In genomic region chr12:76405971-76406370, GRCm38 (mm10) we compare ENCODE assay signal across 7 mouse cellular contexts. TPM values are rescaled to one million over a fixed set of nuclear protein-coding genes. Genes with fewer than 3 reads are reported as not detected.
DNase-seq lines count a peak whose midpoint lies in the region; ATAC-seq and TF ChIP-seq lines count a peak whose summit lies in the region.

No protein-coding gene starts in this region.

- peak overlapping the region; percentile 57 for H3K4me3 ChIP-seq in embryonic facial prominence, embryonic 14.5 days (ENCODE audit: low read depth, low read length)
- H3K4me3 ChIP-seq in hindbrain, embryonic 11.5 days (ENCODE audit: low read depth, low read length), result peak overlapping the region; percentile 16
- H3K4me3 ChIP-seq in stomach, postnatal 0 days (ENCODE audit: low read depth, low read length), result peak overlapping the region; percentile 58

- peaks cover 20% of the 10 kb centered on the region for H3K4me1 ChIP-seq in embryonic facial prominence, embryonic 14.5 days (ENCODE audit: control insufficient read depth, insufficient read depth, low read length)
- peaks cover 7% of the 10 kb centered on the region for H3K4me1 ChIP-seq in hindbrain, embryonic 11.5 days (replicated peaks; ENCODE audit: control insufficient read depth, insufficient read depth, low read length)
- peaks cover 2% of the 10 kb centered on the region; the same call in 1 of the 2 replicates for H3K4me1 ChIP-seq in stomach, postnatal 0 days (replicated peaks; ENCODE audit: control insufficient read depth, insufficient read depth)

- no peaks in the 10 kb centered on the region for H3K9me3 ChIP-seq in embryonic facial prominence, embryonic 14.5 days (ENCODE audit: control insufficient read depth, low read length)
- H3K9me3 ChIP-seq in hindbrain, embryonic 11.5 days (ENCODE audit: control insufficient read depth, low read length), result no peaks in the 10 kb centered on the region
- no peaks in the 10 kb centered on the region for H3K9me3 ChIP-seq in stomach, postnatal 0 days (ENCODE audit: control insufficient read depth, low read length)

- no peak for TF ChIP-seq EP300 in stomach, postnatal 0 days (optimal IDR thresholded peaks at IDR 0.05)

- peak; percentile 11 for DNase-seq in ovary, postnatal 36 days (ENCODE audit: low spot score)
- no peak for DNase-seq in ovary, adult 18-20 months (ENCODE audit: low spot score)
- no peak for DNase-seq in embryonic facial prominence, embryonic 14.5 days (ENCODE audit: low spot score)
- peak; percentile 61 for DNase-seq in hindbrain, embryonic 11.5 days (ENCODE audit: low spot score)
- peak; percentile 20 to 23 for DNase-seq in lung, postnatal 4 days
- DNase-seq in stomach, postnatal 0 days (ENCODE audit: low spot score), result no peak
- DNase-seq in gastrocnemius, postnatal 36 days, result no peak

- no peak for ATAC-seq in embryonic facial prominence, embryonic 14.5 days (ENCODE audit: low read depth)
- ATAC-seq in hindbrain, embryonic 11.5 days (ENCODE audit: low FRiP score), result no peak
- ATAC-seq in stomach, postnatal 0 days (ENCODE audit: low FRiP score, low TSS enrichment), result no peak

- peaks cover 44% of the 10 kb centered on the region for H3K27me3 ChIP-seq in embryonic facial prominence, embryonic 14.5 days (replicated peaks; ENCODE audit: control insufficient read depth, insufficient read depth, low read length)
- peaks cover 29% of the 10 kb centered on the region for H3K27me3 ChIP-seq in hindbrain, embryonic 11.5 days (ENCODE audit: control insufficient read depth, insufficient read depth, low read length)
- H3K27me3 ChIP-seq in stomach, postnatal 0 days (ENCODE audit: control insufficient read depth, insufficient read depth, low read length), result peaks cover 2% of the 10 kb centered on the region; the same call in 1 of the 2 replicates

- WGBS in embryonic facial prominence, embryonic 14.5 days, result 4% methylated on average over 23 of the region's 23 CpGs
- 3% methylated on average over 23 of the region's 23 CpGs for WGBS in hindbrain, embryonic 11.5 days
- 10% methylated on average over 23 of the region's 23 CpGs for WGBS in stomach, postnatal 0 days

- H3K9ac ChIP-seq in embryonic facial prominence, embryonic 14.5 days (ENCODE audit: low read depth, low read length), result no peak overlapping the region
- H3K9ac ChIP-seq in hindbrain, embryonic 11.5 days (ENCODE audit: low read depth, low read length), result no peak overlapping the region
- no peak overlapping the region for H3K9ac ChIP-seq in stomach, postnatal 0 days (ENCODE audit: low read length)

- TF ChIP-seq CTCF in stomach, postnatal 0 days (IDR thresholded peaks at IDR 0.05; ENCODE audit: low read depth), result no peak

- intact Hi-C loops in gastrocnemius, postnatal 36 days (cut with DNase I), result loop anchor here (2.0 kb wide), 1 partner anchor 35 kb away; the partner anchor contains the start of gene Zbtb1

- H3K27ac ChIP-seq in embryonic facial prominence, embryonic 14.5 days (replicated peaks; ENCODE audit: low read depth, low read length), result no peak overlapping the region
- H3K27ac ChIP-seq in hindbrain, embryonic 11.5 days (ENCODE audit: low read depth, low read length), result no peak overlapping the region
- no peak overlapping the region for H3K27ac ChIP-seq in stomach, postnatal 0 days (replicated peaks)

- H3K4me2 ChIP-seq in embryonic facial prominence, embryonic 14.5 days (ENCODE audit: low read depth, low read length), result peak overlapping the region; percentile 77
- H3K4me2 ChIP-seq in hindbrain, embryonic 11.5 days (replicated peaks; ENCODE audit: low read depth, low read length), result peak overlapping the region; percentile 68
- H3K4me2 ChIP-seq in stomach, postnatal 0 days (replicated peaks; ENCODE audit: low read depth), result peak overlapping the region; percentile 80

- H3K36me3 ChIP-seq in embryonic facial prominence, embryonic 14.5 days (ENCODE audit: control insufficient read depth, insufficient read depth, low read length), result no peaks in the 10 kb centered on the region
- no peaks in the 10 kb centered on the region for H3K36me3 ChIP-seq in hindbrain, embryonic 11.5 days (ENCODE audit: control insufficient read depth, insufficient read depth, low read length)
- H3K36me3 ChIP-seq in stomach, postnatal 0 days (ENCODE audit: control insufficient read depth, insufficient read depth, low read length), result no peaks in the 10 kb centered on the region

RNA-seq across cellular contexts. Expression of gene Hspa2, which starts 2.0 kb away (rescaled TPM):
- polyA plus RNA-seq in embryonic facial prominence, embryonic 14.5 days (2014; fragmentation: Nextera tagmentation; extraction: Ambion mirVana), result 8.2 and 10.9 TPM in 2 replicates
- 8.1 and 11.2 TPM in 2 replicates for polyA plus RNA-seq in hindbrain, embryonic 11.5 days (2014; fragmentation: Nextera tagmentation; extraction: Ambion mirVana)
- polyA plus RNA-seq in stomach, postnatal 0 days (2015; fragmentation: Nextera tagmentation; extraction: Ambion mirVana), result 18.8 and 18.9 TPM in 2 replicates
- total RNA-seq in gastrocnemius, postnatal 36 days (2021), result 1 to 10 TPM; 8.4 to 9.0 TPM

RNA-seq across cellular contexts. Expression of gene Ppp1r36, which starts 11.4 kb away (rescaled TPM):
- 3.3 and 6.2 TPM in 2 replicates for polyA plus RNA-seq in embryonic facial prominence, embryonic 14.5 days (2014; fragmentation: Nextera tagmentation; extraction: Ambion mirVana)
- 1.9 and 2.3 TPM in 2 replicates for polyA plus RNA-seq in hindbrain, embryonic 11.5 days (2014; fragmentation: Nextera tagmentation; extraction: Ambion mirVana)
- polyA plus RNA-seq in stomach, postnatal 0 days (2015; fragmentation: Nextera tagmentation; extraction: Ambion mirVana), result 3.5 and 4.9 TPM in 2 replicates
- not detected for total RNA-seq in gastrocnemius, postnatal 36 days (2021)

RNA-seq across cellular contexts. Expression of gene Zbtb1, which starts 35.9 kb away (rescaled TPM):
- polyA plus RNA-seq in embryonic facial prominence, embryonic 14.5 days (2014; fragmentation: Nextera tagmentation; extraction: Ambion mirVana), result 9.5 and 9.8 TPM in 2 replicates
- polyA plus RNA-seq in hindbrain, embryonic 11.5 days (2014; fragmentation: Nextera tagmentation; extraction: Ambion mirVana), result 8.2 and 8.3 TPM in 2 replicates
- polyA plus RNA-seq in stomach, postnatal 0 days (2015; fragmentation: Nextera tagmentation; extraction: Ambion mirVana), result 4.8 and 5.0 TPM in 2 replicates
- 1 to 10 TPM; 3.0 to 4.0 TPM for total RNA-seq in gastrocnemius, postnatal 36 days (2021)

RNA-seq across cellular contexts. Expression of gene Zbtb25, which starts 36.6 kb away (rescaled TPM):
- 21.2 and 21.4 TPM in 2 replicates for polyA plus RNA-seq in embryonic facial prominence, embryonic 14.5 days (2014; fragmentation: Nextera tagmentation; extraction: Ambion mirVana)
- 19.2 and 19.7 TPM in 2 replicates for polyA plus RNA-seq in hindbrain, embryonic 11.5 days (2014; fragmentation: Nextera tagmentation; extraction: Ambion mirVana)
- polyA plus RNA-seq in stomach, postnatal 0 days (2015; fragmentation: Nextera tagmentation; extraction: Ambion mirVana), result 7.0 and 7.4 TPM in 2 replicates
- total RNA-seq in gastrocnemius, postnatal 36 days (2021), result 1 to 10 TPM; 5.5 to 7.1 TPM

Comparison
In these comparisons a context has a peak if more than half of its experiments do, and no peak if none do; other contexts are left out.
1. DNase-seq: peak in ovary, postnatal 36 days (single experiment), hindbrain, embryonic 11.5 days (single experiment) and lung, postnatal 4 days (2 of 2); none in ovary, adult 18-20 months (single experiment), embryonic facial prominence, embryonic 14.5 days (single experiment), stomach, postnatal 0 days (single experiment) and gastrocnemius, postnatal 36 days (0 of 2).
2. Peak in every context shown above with its lines, with median percentiles within 50 percentile points of each other: H3K4me2 ChIP-seq and H3K4me3 ChIP-seq.